ENCODE assay signal across 8 mouse cellular contexts in genomic region chr2:127208452-127208769, GRCm38 (mm10). TPM values are rescaled to one million over a fixed set of nuclear protein-coding genes. Genes with fewer than 3 reads are reported as not detected.
DNase-seq lines count a peak whose midpoint lies in the region; ATAC-seq and TF ChIP-seq lines count a peak whose summit lies in the region.

No protein-coding gene starts in this region.

- H3K4me2 ChIP-seq in heart, embryonic 16.5 days (ENCODE audit: low read depth, low read length): peak overlapping the region; percentile 95

- intact Hi-C loops in heart, postnatal 10 days (cut with DNase I): loop anchor here (10.0 kb wide), 1 partner anchor 114 kb away; no protein-coding TSS in a partner anchor

- no peak for TF ChIP-seq CTCF in MEL (IDR thresholded peaks at IDR 0.05 in 2 of 3, conservative IDR thresholded peaks at IDR 0.05 in 1 of 3; ENCODE audit: control insufficient read depth in 1 of 3, insufficient read depth in 1 of 3, low read depth in 2 of 3, low read length in 3 of 3, poor library complexity in 1 of 3, severe bottlenecking in 1 of 3)

- peaks cover 26% of the 10 kb centered on the region for H3K36me3 ChIP-seq in heart, embryonic 16.5 days (ENCODE audit: control insufficient read depth, insufficient read depth)
- H3K36me3 ChIP-seq in MEL (ENCODE audit: control insufficient read depth in 1 of 2, insufficient read depth in 2 of 2, low read length in 2 of 2): peaks cover 4 to 14% of the 10 kb centered on the region in 2 experiments
- peaks cover 44% of the 10 kb centered on the region for H3K36me3 ChIP-seq in hindbrain, embryonic 10.5 days
- H3K36me3 ChIP-seq in midbrain, embryonic 10.5 days: peaks cover 48% of the 10 kb centered on the region

- H3K27me3 ChIP-seq in heart, embryonic 16.5 days (ENCODE audit: control insufficient read depth, insufficient read depth, low read length): no peaks in the 10 kb centered on the region
- H3K27me3 ChIP-seq in MEL (ENCODE audit: control insufficient read depth in 1 of 2, insufficient read depth in 2 of 2, low read length in 2 of 2): no peaks in the 10 kb centered on the region
- no peaks in the 10 kb centered on the region for H3K27me3 ChIP-seq in hindbrain, embryonic 10.5 days (ENCODE audit: insufficient read depth, poor library complexity, severe bottlenecking)
- H3K27me3 ChIP-seq in midbrain, embryonic 10.5 days (ENCODE audit: low read depth, poor library complexity, severe bottlenecking): no peaks in the 10 kb centered on the region

- H3K27ac ChIP-seq in heart, embryonic 16.5 days (ENCODE audit: low read length): peak overlapping the region; percentile 78
- peak overlapping the region; percentile 85 for H3K27ac ChIP-seq in MEL (ENCODE audit: control insufficient read depth, low read depth, low read length)
- H3K27ac ChIP-seq in hindbrain, embryonic 10.5 days: peak overlapping the region; percentile 91
- peak overlapping the region; percentile 88 for H3K27ac ChIP-seq in midbrain, embryonic 10.5 days (replicated peaks)

- ATAC-seq in heart, embryonic 16.5 days (replicated peaks; ENCODE audit: extremely low read depth, insufficient read depth, low FRiP score): no peak; the same call in 1 of the 2 replicates

- DNase-seq in heart, postnatal 10 days: no peak
- no peak for DNase-seq in MEL (ENCODE audit: low read depth, low spot score)
- no peak for DNase-seq in hindbrain, embryonic 10.5 days (ENCODE audit: low spot score)
- DNase-seq in midbrain, embryonic 10.5 days (ENCODE audit: low spot score): no peak
- no peak for DNase-seq in frontal cortex, postnatal 14 days (ENCODE audit: low spot score in 2 of 2)
- DNase-seq in layer of hippocampus, postnatal 25 days (ENCODE audit: extremely low spot score in 1 of 2, low spot score in 1 of 2): no peak
- DNase-seq in cerebellum, postnatal 4 days (ENCODE audit: low spot score in 2 of 2): no peak

- H3K9ac ChIP-seq in heart, embryonic 16.5 days (ENCODE audit: low read length): peak overlapping the region; percentile 92
- peak overlapping the region; percentile 79 for H3K9ac ChIP-seq in MEL (ENCODE audit: control insufficient read depth, low read depth, low read length, poor library complexity, severe bottlenecking)

- under 1% methylated on average over 17 of the region's 17 CpGs for WGBS in heart, embryonic 16.5 days
- 0% methylated on average over 17 of the region's 17 CpGs for WGBS in hindbrain, embryonic 10.5 days
- WGBS in midbrain, embryonic 10.5 days: 0% methylated on average over 17 of the region's 17 CpGs

- no peaks in the 10 kb centered on the region for H3K9me3 ChIP-seq in heart, embryonic 16.5 days (replicated peaks; ENCODE audit: control insufficient read depth, low read length)
- no peaks in the 10 kb centered on the region for H3K9me3 ChIP-seq in MEL (replicated peaks; ENCODE audit: insufficient read depth, low read length)
- H3K9me3 ChIP-seq in hindbrain, embryonic 10.5 days: no peaks in the 10 kb centered on the region
- H3K9me3 ChIP-seq in midbrain, embryonic 10.5 days (replicated peaks): no peaks in the 10 kb centered on the region

- peaks cover 17% of the 10 kb centered on the region for H3K79me2 ChIP-seq in MEL (ENCODE audit: control insufficient read depth, insufficient read depth, low read length, poor library complexity)

- peaks cover 8% of the 10 kb centered on the region for H3K4me1 ChIP-seq in heart, embryonic 16.5 days (ENCODE audit: control insufficient read depth, insufficient read depth, low read length)
- H3K4me1 ChIP-seq in MEL (ENCODE audit: control insufficient read depth in 1 of 2, insufficient read depth in 2 of 2, low read length in 2 of 2): no peaks in the 10 kb centered on the region; a peak in 1 of 4 replicates
- H3K4me1 ChIP-seq in hindbrain, embryonic 10.5 days (replicated peaks): peaks cover 15% of the 10 kb centered on the region
- peaks cover 23% of the 10 kb centered on the region for H3K4me1 ChIP-seq in midbrain, embryonic 10.5 days

- TF ChIP-seq RAD21 in MEL (IDR thresholded peaks at IDR 0.05; ENCODE audit: low read depth, low read length): no peak

- TF ChIP-seq POLR2A in MEL (IDR thresholded peaks at IDR 0.05; ENCODE audit: control insufficient read depth in 1 of 2, insufficient read depth in 1 of 2, low read depth in 1 of 2, low read length in 2 of 2, poor library complexity in 1 of 2): peak; percentile 69 to 73; a peak in 1 of 4 replicates

- peak overlapping the region; percentile 96 for H3K4me3 ChIP-seq in heart, embryonic 16.5 days (ENCODE audit: low read length)
- H3K4me3 ChIP-seq in MEL (ENCODE audit: control insufficient read depth in 1 of 2, insufficient read depth in 1 of 2, low read depth in 2 of 2, low read length in 2 of 2): peak overlapping the region; percentile 77 to 80
- peak overlapping the region; percentile 82 for H3K4me3 ChIP-seq in hindbrain, embryonic 10.5 days
- H3K4me3 ChIP-seq in midbrain, embryonic 10.5 days: peak overlapping the region; percentile 89

- no peak for TF ChIP-seq EP300 in MEL (IDR thresholded peaks at IDR 0.05; ENCODE audit: low read depth in 1 of 2, low read length in 2 of 2)

TF ChIP-seq in MEL, 35 proteins besides CTCF, POLR2A, EP300 and RAD21:
- no peak for TF ChIP-seq TAL1 (IDR thresholded peaks at IDR 0.05; ENCODE audit: low read length)
- TF ChIP-seq CHD1 (IDR thresholded peaks at IDR 0.05; ENCODE audit: low read depth, low read length): no peak
- TF ChIP-seq JUND (IDR thresholded peaks at IDR 0.05; ENCODE audit: low read depth, low read length): no peak
- TF ChIP-seq POLR2AphosphoS5 (IDR thresholded peaks at IDR 0.05; ENCODE audit: borderline replicate concordance, low read depth, low read length): no peak
- TF ChIP-seq HCFC1 (IDR thresholded peaks at IDR 0.05; ENCODE audit: low read depth, low read length): no peak
- no peak for TF ChIP-seq MAFK (IDR thresholded peaks at IDR 0.05; ENCODE audit: borderline replicate concordance, low read depth, low read length)
- TF ChIP-seq GABPA (IDR thresholded peaks at IDR 0.05; ENCODE audit: low read depth, low read length): no peak

RNA-seq across cellular contexts. Expression of gene Snrnp200, which starts 0.2 kb away (rescaled TPM):
- polyA plus RNA-seq in heart, embryonic 16.5 days (2015; fragmentation: Nextera tagmentation; extraction: Ambion mirVana): 40.4 and 41.7 TPM in 2 replicates
- 10 to 100 TPM; 63.3 to 66.8 TPM for total RNA-seq in heart, postnatal 10 days (2021)
- 114 and 122 TPM in 2 replicates for total RNA-seq in MEL (2012; rRNA removed)
- 100 to 1,000 TPM in 1 of 2 experiments, 10 to 100 TPM in 1; 67.5 to 137 TPM for polyA plus RNA-seq in MEL (2012; ENCODE audit: insufficient read depth in 1 of 2, insufficient read length in 2 of 2, low read depth in 1 of 2, low replicate concordance in 2 of 2, missing spikeins in 1 of 2)
- polyA plus RNA-seq in hindbrain, embryonic 10.5 days (2016; fragmentation: Nextera tagmentation; extraction: Ambion mirVana): 85.7 and 96.5 TPM in 2 replicates
- 92.9 and 100 TPM in 2 replicates for polyA plus RNA-seq in midbrain, embryonic 10.5 days (2016; fragmentation: Nextera tagmentation; extraction: Ambion mirVana)
- total RNA-seq in layer of hippocampus, postnatal 25 days (2021): 10 to 100 TPM; 84.2 to 88.6 TPM

RNA-seq across cellular contexts. Expression of gene 1810024B03Rik, which starts 0.3 kb away (rescaled TPM):
- 0.93 and 1.2 TPM in 2 replicates for polyA plus RNA-seq in heart, embryonic 16.5 days (2015; fragmentation: Nextera tagmentation; extraction: Ambion mirVana)
- total RNA-seq in heart, postnatal 10 days (2021): under 1 TPM; 0.53 to 0.67 TPM
- total RNA-seq in MEL (2012; rRNA removed): 1.2 and 1.5 TPM in 2 replicates
- polyA plus RNA-seq in MEL (2012; ENCODE audit: insufficient read depth in 1 of 2, insufficient read length in 2 of 2, low read depth in 1 of 2, low replicate concordance in 2 of 2, missing spikeins in 1 of 2): 1 to 10 TPM in 1 of 2 experiments, not detected in 1; 1.9 TPM
- 2.5 and 2.6 TPM in 2 replicates for polyA plus RNA-seq in hindbrain, embryonic 10.5 days (2016; fragmentation: Nextera tagmentation; extraction: Ambion mirVana)
- 2.9 and 3.1 TPM in 2 replicates for polyA plus RNA-seq in midbrain, embryonic 10.5 days (2016; fragmentation: Nextera tagmentation; extraction: Ambion mirVana)
- total RNA-seq in layer of hippocampus, postnatal 25 days (2021): 1 to 10 TPM in 1 of 2 experiments, under 1 TPM in 1; 0.49 to 1.2 TPM

RNA-seq across cellular contexts. Expression of gene Ciao1, which starts 39.2 kb away (rescaled TPM):
- 59.6 and 68.9 TPM in 2 replicates for polyA plus RNA-seq in heart, embryonic 16.5 days (2015; fragmentation: Nextera tagmentation; extraction: Ambion mirVana)
- total RNA-seq in heart, postnatal 10 days (2021): 10 to 100 TPM; 57.2 to 60.4 TPM
- total RNA-seq in MEL (2012; rRNA removed): 77.8 and 86.3 TPM in 2 replicates
- 10 to 100 TPM in 1 of 2 experiments, not detected in 1; 83.8 TPM for polyA plus RNA-seq in MEL (2012; ENCODE audit: insufficient read depth in 1 of 2, insufficient read length in 2 of 2, low read depth in 1 of 2, low replicate concordance in 2 of 2, missing spikeins in 1 of 2)
- polyA plus RNA-seq in hindbrain, embryonic 10.5 days (2016; fragmentation: Nextera tagmentation; extraction: Ambion mirVana): 53.2 and 55.4 TPM in 2 replicates
- 46.3 and 56.2 TPM in 2 replicates for polyA plus RNA-seq in midbrain, embryonic 10.5 days (2016; fragmentation: Nextera tagmentation; extraction: Ambion mirVana)
- total RNA-seq in layer of hippocampus, postnatal 25 days (2021): 10 to 100 TPM; 76.0 to 87.5 TPM

RNA-seq across cellular contexts. Expression of gene Tmem127, which starts 39.3 kb away (rescaled TPM):
- 20.3 and 23.4 TPM in 2 replicates for polyA plus RNA-seq in heart, embryonic 16.5 days (2015; fragmentation: Nextera tagmentation; extraction: Ambion mirVana)
- total RNA-seq in heart, postnatal 10 days (2021): 10 to 100 TPM; 39.4 to 40.4 TPM
- total RNA-seq in MEL (2012; rRNA removed): 8.3 and 10.3 TPM in 2 replicates
- 10 to 100 TPM in 1 of 2 experiments, not detected in 1; 16.6 TPM for polyA plus RNA-seq in MEL (2012; ENCODE audit: insufficient read depth in 1 of 2, insufficient read length in 2 of 2, low read depth in 1 of 2, low replicate concordance in 2 of 2, missing spikeins in 1 of 2)
- 26.5 and 27.3 TPM in 2 replicates for polyA plus RNA-seq in hindbrain, embryonic 10.5 days (2016; fragmentation: Nextera tagmentation; extraction: Ambion mirVana)
- polyA plus RNA-seq in midbrain, embryonic 10.5 days (2016; fragmentation: Nextera tagmentation; extraction: Ambion mirVana): 25.6 and 30.1 TPM in 2 replicates
- 10 to 100 TPM; 83.4 to 83.5 TPM for total RNA-seq in layer of hippocampus, postnatal 25 days (2021)
